Mouse (Mus musculus): Measurements from ENCODE around the gene Arhgap24. TPM values are rescaled to one million over a fixed set of nuclear protein-coding genes. Genes with fewer than 3 reads are reported as not detected.

The Arhgap24 gene
- total RNA-seq, 1 experiment from 2014 or later, result 13.4 TPM

DNA sequence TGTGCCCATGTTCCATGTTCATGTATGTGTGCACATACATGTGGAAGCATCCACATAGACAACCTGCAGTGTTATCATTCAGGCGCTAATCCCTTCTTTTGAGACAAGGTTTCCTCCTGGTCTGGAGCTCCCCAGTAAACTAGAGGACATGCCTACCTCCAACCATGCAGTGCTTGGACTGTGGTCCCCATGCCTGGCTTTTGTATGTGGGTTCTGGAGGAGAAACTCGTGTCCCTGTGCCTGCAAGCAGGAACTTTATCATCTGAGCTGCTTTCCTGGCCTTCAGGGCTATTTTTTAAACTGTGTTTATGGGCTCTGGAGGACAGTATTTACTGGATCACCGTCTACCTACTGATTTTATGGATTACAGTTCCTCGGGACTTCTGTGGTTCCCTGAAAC is 262.9 kb downstream of the Arhgap24 start:
- DNase-seq, result no peak

DNA sequence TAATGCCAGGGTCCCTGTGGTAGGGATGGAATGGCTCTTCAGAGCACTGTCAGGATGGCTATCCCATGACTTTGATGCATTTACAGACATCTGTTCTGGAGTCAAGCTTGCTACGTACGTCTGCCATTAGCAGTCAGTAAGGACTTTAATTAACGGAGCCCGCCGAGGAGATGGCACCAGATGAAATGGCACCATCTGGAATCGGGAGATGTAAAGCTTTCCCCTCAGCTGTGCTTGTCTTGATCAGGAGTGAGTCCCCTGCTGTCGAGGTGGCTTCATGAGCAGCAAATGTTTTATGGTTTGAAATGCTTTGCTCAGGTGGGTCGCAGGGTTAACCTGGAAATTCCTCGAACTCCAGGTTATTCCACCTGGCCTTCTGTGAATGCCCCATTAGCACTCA is 267.0 kb downstream of the Arhgap24 start:
- no peak for DNase-seq

DNA sequence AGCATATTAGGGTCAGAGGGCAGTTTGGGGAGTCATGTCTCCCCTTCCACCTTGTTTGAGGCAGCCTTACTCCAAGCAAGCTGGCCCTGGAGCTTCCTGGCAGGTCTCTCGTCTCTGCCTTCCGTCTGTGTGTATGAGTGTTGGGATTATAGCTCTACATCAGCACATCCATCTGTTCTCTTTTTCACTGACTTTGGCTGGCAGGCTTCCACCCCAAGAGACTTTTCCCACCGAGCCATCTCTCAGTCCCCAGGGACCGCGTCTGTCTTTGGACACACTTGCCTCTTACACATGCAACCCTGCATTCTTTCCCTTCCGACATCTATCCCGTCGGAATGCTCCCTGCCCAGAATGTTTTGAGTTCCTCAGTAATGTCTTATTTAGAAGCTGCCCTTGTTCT is 267.8 kb downstream of the Arhgap24 start:
- no peak for DNase-seq

DNA sequence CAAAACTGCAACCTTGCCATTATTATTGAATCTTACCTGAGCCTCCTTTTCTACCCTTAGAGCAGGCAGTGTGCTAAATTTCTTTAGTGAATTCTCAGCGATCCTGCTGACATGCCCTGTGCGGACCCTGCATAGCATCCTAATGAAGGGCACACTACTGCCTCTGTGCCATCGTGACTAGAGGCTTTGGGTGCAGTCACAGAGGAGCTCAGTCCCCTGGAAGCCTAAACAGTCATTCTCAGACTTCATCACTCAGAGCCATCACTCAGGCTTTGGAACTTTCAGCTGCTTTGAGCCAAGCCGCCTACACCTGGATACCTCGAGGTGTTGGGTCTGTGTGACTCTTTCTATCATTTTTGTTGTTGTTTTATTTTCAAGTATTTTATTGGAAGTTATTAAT is 269.5 kb downstream of the Arhgap24 start:
- no peak for DNase-seq

DNA sequence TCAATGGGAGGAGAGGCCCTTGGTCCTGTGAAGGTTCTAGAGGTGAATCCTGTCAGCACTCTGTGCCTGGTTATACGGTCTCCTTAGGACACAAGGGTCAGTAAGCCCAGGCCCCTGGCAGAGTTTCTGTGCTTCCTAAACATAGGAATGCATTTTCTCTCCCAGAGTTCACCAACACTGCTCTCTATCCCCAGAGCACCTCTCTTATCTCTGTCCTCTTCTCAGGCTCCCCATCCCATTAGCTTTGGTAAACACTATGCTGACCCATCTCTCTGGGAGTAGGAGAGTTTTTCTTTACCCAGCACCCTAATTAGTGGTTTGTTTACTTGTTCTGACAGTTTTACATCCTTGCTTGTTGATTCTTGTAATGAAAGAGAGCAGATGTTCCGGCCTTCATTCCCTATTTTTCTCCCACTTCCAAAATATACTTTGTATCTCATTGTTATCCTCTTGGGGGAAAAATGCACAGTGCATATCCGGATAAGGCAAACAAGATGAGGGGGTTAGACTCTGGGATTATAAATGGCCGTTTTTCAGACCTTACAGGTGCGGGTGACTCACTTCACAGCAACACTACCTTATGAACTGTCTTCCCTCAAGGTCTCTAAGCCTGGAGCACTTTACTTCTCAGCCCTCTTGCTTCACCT is 270.6 kb downstream of the Arhgap24 start:
- no peak for DNase-seq

DNA sequence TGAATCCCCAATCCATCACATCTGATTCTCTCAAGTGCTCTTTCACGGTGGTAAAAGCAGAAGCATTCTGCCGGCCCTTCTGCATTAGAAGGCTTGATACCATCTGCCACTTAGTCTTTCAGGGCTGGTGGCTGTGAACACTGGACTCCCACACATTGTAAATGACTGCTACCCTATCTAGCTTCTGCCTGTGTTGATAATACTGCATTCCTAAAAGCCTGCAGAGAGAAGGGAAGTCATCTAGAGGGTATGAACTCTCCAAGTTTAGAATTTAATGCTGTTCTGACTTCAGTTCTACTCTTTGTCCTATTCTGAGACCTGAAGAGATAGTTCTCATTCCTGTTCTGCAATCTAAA is 271.1 kb downstream of the Arhgap24 start:
- DNase-seq, result no peak

DNA sequence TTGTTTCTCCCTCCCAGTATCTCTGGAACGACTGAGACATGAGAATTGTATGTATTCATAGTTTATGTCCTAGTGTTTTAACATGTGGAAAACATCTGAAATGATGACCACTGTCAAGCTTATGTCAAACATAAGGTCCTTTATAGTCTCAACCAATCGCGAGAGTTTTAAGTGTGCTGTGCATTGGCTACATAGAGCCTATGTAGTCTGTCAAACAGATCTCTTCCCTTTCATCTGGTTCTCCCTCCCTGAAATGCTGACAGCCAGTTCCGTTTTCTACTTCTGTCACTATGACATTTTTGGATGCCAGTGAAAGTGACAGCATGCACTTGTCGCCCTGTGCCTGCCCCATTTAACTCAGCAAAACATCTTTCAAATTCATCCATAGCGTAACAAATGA is 275.8 kb downstream of the Arhgap24 start:
- no peak for DNase-seq

DNA sequence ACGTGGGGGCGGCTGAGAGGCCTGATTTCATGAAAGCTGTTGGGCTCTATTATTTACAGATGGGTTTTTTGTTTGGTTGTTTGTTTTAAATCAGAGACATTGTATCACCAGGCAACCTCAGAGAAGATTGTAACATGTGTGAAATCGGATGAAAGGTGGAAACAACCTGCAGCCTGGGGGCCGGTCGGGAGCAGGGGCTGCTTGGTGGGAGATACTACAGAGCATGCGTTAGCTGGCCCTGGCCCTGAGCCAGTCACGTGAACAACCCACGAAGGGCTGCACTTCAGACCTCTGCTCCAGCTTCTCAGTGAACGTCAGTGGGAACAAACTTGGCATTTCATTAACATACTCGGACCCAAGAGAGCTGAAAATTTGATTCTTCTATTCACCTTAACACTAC is 284.5 kb downstream of the Arhgap24 start:
- DNase-seq, result no peak

DNA sequence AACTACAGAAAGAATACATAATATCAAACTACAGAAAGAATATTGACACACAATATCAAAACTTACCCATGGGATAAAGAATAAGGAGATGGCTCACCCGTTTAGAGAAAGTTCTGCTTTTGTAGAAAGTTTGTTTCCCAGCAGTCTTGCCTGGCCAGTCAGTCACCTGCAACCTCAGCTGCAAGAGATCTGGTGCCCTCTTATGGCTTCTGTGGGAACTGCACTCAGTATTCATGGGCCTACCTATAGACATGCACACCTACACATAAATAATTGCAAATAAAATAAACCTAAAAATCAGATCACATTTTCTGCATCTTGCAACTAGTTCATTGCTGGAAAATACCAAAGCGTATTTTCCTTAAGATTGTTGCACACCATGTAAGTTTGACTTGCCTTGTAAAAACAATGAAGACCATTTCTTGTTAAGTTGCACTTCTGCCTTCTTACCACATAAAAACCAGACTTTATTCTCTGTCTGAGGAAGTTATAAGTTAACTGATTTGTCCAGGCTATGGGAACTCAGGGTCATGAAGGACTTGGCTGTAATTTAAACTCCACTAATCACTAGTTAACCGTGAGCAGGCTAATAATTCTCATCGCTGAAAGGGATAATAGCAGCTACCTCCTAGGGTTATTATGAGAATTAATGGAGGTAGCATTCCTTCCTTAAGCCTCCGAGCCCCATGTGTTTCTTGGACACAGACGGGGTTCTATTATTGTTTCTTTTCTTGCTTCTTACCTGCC is 285.3 kb downstream of the Arhgap24 start:
- peak; percentile 58 for DNase-seq

DNA sequence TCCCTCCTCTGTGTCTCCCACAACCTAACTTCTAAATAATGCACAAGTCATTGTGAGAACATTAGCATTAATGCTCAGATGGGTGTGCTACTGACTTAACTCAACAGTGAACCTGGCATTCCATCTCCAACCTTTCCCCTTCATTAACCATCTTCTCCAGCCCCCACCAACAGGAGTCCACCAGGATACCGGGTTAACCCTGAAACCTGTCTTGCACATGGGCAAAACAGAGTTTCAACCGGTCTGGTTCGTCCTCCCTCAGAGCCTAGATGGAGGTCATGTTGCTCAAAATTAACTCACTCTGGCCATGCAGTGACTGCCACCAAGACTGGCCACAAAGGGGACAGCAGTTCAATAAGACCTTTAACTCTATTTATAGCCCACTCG is 285.9 kb downstream of the Arhgap24 start:
- DNase-seq, result no peak

DNA sequence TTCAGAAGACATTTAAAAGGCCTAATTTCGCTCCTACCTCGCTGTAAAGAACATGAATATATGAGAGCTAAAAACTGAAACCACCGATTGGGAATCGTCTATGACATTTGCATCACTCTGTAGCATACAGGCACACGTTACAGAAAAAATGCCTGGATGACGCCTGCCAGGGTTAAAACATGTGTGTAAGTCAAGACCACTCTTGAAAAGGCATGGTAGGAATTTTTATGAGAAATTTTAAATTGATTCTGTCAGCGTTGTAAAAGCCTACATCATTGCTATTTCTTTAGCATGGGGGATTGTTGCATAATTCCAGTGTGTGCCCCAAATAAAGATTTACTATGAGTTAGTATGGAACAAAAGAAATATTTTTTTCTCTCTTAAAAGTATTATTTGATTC is 286.6 kb downstream of the Arhgap24 start:
- no peak for DNase-seq

DNA sequence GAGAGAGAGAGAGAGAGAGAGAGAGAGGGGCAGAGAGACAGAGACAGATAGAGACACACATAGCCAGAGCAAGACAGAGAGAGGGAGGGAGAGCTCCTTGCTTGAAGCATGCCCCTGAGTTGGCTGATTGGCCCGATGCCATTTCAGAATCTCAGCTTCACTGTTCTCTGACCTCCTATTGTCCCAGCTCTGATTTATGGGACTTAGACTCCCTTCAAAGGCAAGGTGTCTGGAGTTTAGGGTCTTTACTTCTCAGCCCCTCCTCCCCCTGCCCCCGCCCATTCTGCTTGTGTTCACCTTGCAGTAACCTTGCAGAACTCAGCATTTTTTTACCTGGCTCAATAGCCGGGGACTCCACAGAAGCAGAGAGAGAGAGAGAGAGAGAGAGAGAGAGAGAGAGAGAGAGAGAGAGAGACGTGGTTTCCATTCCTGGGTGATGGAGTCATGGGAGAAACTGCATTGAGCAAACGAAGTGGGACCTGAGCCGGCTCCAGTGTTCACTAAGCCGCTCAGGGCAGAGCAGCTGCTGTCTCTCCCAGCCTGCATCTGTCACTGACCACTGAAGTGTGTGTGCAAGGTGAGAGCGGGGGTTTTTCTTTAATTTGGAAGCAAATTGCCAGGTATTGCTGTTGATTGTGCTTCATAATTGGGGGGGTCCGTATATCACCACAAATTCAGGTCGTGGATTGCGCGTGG is 287.3 kb downstream of the Arhgap24 start:
- DNase-seq, result peak; percentile 43

DNA sequence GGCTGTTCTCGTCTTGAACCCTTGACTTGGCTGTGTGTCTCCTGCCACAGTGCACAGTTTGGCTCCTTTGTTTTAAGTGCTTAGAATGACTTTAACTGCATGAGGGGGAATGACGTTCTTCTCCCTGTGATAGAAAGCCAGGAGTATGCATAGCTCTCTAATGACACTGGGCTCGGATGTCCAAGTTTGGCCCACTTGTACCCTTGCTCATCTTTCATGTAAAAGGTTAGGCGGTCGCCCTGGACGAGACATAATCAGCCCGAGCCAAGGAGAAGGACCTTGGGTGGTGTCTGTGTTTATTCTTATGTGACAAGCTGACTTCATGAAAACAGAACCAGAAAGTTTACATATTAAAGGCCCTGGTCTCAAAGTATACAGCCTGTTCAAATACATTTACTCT is 289.4 kb downstream of the Arhgap24 start:
- no peak for DNase-seq

DNA sequence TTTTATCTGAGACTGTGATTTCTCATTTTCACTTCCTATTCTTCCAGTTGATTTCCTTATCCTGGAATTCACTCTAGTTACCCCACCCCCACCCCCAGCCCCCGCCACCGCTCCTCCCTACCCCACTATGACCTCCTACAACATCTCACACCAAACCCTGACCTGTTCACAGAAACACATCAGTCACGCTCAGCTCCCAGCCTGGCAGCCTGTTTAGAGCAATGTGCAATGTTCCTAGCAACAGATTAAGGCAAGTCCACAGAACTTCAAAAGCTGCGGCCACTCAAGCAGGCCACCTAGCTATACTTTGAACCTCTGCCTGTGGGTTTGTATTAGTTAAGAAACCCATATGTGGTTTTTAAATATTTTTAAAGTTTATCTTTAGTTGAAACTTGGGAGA is 293.3 kb downstream of the Arhgap24 start:
- no peak for DNase-seq

DNA sequence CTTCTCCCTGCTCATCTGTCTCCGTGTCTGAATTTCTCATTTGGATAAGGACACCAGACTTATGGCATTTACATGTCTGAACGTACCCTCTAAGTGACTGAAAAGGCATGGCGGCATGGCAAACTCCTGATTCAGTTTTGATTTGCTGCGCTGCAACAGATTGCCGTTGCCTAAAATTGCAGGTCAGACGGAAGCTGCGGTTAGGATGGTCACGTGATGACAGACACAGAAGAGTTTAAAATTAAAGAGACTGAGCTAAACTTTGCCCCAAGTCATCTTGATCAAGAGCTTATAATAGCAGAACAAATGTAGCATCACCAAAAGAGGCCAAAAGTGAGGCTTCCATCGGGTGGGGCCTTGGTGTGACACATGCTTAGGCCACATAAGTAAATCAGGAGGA is 296.1 kb downstream of the Arhgap24 start:
- no peak for DNase-seq

DNA sequence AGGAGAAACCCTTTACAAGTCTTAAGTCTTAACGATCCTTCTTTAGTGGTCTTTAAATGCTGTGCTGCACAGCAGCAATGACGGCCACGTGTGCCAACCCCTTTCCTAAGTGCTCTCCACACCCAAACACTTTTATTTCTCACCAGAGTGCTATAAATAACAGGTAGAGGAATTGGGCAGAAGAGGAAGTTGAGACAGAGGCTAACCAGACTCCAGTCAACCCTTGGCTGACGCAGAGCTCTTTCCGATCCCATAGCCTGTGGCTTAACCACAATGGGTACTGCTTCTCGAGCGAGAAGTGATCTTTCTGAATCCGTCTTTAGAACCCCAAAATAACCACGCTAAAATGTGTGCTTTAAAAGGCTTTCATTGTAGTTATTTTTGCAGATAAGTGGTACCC is 296.7 kb downstream of the Arhgap24 start:
- DNase-seq, result no peak

DNA sequence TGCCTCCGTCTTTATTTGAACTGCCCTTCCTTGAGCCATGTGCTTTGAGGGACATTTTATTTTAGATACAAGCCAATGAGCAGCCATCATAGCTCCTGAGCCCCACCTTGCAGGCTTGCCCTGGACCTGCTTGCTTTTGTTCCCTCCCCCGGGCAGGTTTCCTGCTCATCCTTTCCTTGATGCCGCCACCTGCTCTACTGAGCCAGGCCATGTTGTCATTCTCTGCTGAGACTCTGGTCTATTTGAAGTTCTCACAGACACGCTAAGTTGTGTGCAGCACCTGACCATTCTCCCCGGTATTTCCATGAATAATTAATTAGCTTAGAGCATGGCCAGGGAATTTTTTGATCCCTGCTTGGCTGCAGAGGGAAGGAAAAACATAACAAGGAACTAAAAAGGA is 297.1 kb downstream of the Arhgap24 start:
- no peak for DNase-seq

DNA sequence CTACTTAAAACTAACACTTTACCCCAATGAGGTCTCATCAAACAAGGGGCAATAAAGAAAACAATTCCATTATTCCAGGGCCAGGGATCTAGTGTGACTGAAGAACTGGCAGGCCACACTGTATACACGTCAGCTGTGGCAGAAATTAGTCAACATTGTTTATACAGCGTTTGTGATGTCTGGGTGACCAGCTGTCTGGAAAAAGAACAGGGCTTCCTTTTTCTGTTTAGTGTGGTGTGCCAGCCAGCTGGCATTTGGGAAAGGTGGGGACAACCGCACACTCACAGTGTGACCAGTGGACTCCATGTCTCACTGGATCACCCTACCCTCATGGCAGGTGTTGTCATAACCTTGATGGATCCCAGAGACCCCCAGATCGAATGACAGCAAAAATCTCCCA is 302.4 kb downstream of the Arhgap24 start:
- DNase-seq, result no peak

DNA sequence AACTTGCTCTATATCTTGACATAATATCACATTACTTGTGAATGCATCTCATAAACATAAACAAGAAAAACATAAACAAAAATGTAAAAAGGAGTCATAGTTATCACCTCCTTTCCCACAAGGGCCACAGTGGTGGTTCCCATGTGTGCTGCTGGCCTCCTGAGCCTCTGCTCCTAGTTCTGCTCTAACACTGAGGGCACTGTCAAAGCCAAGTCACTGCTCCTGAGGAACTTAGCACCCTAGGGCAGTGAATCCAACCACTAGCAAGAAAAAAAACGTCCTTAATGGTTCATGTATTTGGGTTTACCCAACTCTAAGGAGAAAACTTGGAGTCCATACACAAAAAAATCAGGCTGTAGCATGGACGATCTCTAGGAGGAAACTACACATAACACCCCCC is 304.9 kb downstream of the Arhgap24 start:
- no peak for DNase-seq

DNA sequence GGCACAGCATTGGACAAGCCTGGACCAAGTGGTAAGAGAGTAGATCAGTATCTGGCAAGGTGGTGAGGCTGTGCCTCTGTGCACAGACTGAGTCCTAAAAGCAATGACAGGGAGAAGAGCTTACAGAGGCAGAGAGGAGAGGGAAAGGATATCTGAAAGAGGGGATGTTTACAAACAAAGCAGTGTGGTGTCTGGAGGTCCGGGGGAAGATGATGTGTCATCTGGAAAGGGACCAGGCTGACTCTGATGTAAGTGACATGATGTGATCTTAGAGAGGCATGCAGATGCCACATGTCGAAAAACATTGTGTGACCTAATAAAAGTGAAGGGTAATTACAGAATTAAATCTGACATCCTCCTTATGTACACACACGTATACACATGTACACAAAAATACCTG is 307.2 kb downstream of the Arhgap24 start:
- DNase-seq, result no peak

DNA sequence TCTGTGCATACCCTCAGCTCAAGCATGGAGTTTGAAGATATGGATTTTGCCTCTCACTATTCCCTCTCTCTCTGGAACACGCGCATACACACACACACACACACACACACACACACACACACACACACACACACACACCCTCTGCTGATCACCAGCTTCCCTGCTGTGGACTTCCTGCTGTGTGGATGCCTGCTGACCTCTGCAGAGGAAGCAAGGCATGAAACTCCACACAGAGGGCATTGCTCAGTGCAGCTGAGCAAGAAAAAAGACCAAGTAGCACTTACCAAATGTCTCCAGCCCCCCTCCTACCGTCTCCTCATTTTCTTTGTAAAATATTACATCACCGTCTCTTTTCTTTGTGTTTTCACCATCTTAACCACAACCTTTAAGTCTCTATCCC is 310.1 kb downstream of the Arhgap24 start:
- DNase-seq, result no peak

DNA sequence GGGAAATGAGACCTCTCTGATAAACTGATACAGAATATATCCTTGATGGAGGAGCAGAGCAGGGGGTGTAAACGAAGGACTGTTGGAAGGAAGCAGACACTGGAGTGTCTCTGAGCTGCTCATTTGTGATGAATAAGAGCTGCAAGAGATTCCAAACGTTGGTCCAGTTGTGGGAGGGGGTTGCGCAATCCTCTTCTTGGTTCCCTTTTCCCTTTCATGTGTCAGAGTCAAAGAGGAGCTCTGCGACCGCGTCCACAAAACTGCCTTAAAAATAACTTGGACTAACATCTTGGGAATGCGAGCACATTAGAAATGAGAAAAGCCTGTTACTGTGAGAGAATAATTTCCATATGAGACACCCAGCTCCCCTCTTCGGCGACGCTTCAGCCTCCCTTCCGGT is 312.3 kb downstream of the Arhgap24 start:
- peak; percentile 12 for DNase-seq

DNA sequence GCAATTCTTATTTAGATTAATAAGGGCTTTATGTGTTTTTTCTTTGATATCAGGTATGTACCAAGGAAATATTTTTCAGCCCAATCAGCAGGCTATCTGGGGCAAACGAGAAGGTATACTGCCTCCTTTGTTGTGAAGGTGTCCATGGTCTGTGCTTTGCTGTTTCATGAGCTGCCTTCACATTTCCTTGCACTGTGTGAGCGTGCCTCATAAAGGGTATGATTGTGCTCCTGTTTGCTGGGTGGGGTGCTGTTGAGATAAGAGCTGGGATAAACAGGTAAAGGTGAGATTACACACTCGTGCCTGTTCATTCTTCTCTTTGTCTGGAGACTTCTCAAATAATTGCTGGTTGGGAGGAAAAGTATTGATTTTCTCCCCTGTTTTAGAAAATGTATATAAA is 320.3 kb downstream of the Arhgap24 start:
- DNase-seq, result no peak

DNA sequence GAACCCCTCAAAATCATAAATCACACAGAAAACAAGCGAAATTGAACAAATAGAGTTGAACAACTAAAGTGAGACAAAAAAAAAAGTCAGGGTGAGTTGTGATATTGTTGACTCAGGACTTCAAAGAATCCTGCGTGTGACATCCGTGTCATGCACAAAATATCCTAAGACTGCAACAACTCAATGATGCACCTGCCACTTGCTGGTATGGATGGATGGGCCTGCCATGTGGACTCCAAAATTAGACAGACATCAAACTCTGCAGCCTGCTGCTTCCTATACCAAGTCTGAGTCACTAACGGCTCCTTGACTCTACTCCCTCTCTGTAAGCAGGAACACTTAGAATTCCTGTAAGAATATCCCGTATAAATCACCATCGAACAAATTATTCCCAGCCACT is 321.6 kb downstream of the Arhgap24 start:
- no peak for DNase-seq

All from adrenal gland, postnatal 14 days (tissue).